In genomic region chr12:52146639-52147038, GRCm38 (mm10) we compare ENCODE assay signal across 20 mouse cellular contexts.
"Had no signal": no experiment of that assay in that cellular context is flagged by ENCODE, and none has a peak within 500 bp of the region (broad histone marks: within the 10 kb centered on the region; RNA-seq: fewer than 3 reads in every experiment).

No protein-coding gene starts in this region.

- H3K36me3 ChIP-seq: liver, embryonic 15.5 days had no signal

- H3K27ac ChIP-seq: intestine, embryonic 15.5 days; kidney, embryonic 15.5 days; liver, embryonic 15.5 days; midbrain, embryonic 10.5 days; midbrain, embryonic 13.5 days; neural tube, embryonic 13.5 days; stomach, postnatal 0 days had no signal

- ATAC-seq: intestine, embryonic 15.5 days; midbrain, embryonic 13.5 days; midbrain, embryonic 16.5 days had no signal

- H3K9me3 ChIP-seq: intestine, embryonic 15.5 days; kidney, embryonic 15.5 days; liver, embryonic 15.5 days; midbrain, embryonic 13.5 days had no signal

- H3K4me1 ChIP-seq: intestine, embryonic 15.5 days; kidney, embryonic 15.5 days; liver, embryonic 15.5 days; midbrain, embryonic 10.5 days; midbrain, embryonic 13.5 days; neural tube, embryonic 13.5 days had no signal

- H3K9ac ChIP-seq: intestine, embryonic 15.5 days; kidney, embryonic 15.5 days; liver, embryonic 15.5 days; midbrain, embryonic 13.5 days; neural tube, embryonic 13.5 days had no signal

- H3K27me3 ChIP-seq: intestine, embryonic 15.5 days; kidney, embryonic 15.5 days; liver, embryonic 15.5 days; midbrain, embryonic 13.5 days; neural tube, embryonic 13.5 days had no signal

- H3K4me2 ChIP-seq: intestine, embryonic 15.5 days; kidney, embryonic 15.5 days; liver, embryonic 15.5 days; midbrain, embryonic 13.5 days; neural tube, embryonic 13.5 days had no signal

- H3K4me3 ChIP-seq: intestine, embryonic 15.5 days; kidney, embryonic 15.5 days; liver, embryonic 15.5 days; midbrain, embryonic 10.5 days; midbrain, embryonic 13.5 days; myocyte; neural tube, embryonic 13.5 days had no signal

- DNase-seq: kidney, adult 11 months; kidney, adult 8-10 months; kidney, postnatal 10 days; kidney, postnatal 36 days; lung, adult 2 months; lung, postnatal 14 days; lung, postnatal 4 days; retina, postnatal 1 day; thymus, adult 2 months; thymus, postnatal 14 days; thymus, postnatal 4 days had no signal
